Mouse (Mus musculus): ENCODE measurements around the gene Nrxn2. TPM values are rescaled to one million over a fixed set of nuclear protein-coding genes. Genes with fewer than 3 reads are reported as not detected.

The Nrxn2 gene
- total RNA-seq, 2 experiments from 2014 or later, result 399 to 414 TPM

Small RNAs within 50 kb of the gene (microRNA-seq; reads per million reads assigned to microRNA genes)
- gene Gm26460, result 0 reads per million in 2 experiments

Other genes starting within 250 kb of the Nrxn2 start
- not detected for gene Majin, start 234.3 kb upstream of the Nrxn2 start, total RNA-seq (2021)
- gene Gpha2, start 192.4 kb upstream of the Nrxn2 start, total RNA-seq (2021), result not detected
- 100 to 1,000 TPM; 135 to 137 TPM for gene Ppp2r5b, start 182.9 kb upstream of the Nrxn2 start, total RNA-seq (2021)
- 10 to 100 TPM; 31.3 to 34.0 TPM for gene Atg2a, start 177.1 kb upstream of the Nrxn2 start, total RNA-seq (2021)
- 10 to 100 TPM; 72.8 to 82.2 TPM for gene Ehd1, start 142.0 kb upstream of the Nrxn2 start, total RNA-seq (2021)
- 1 to 10 TPM; 4.3 to 6.9 TPM for gene Cdc42bpg, start 112.3 kb upstream of the Nrxn2 start, total RNA-seq (2021)
- 10 to 100 TPM; 63.3 to 69.8 TPM for gene Men1, start 83.8 kb upstream of the Nrxn2 start, total RNA-seq (2021)
- 10 to 100 TPM; 74.9 to 87.7 TPM for gene Map4k2, start 77.6 kb upstream of the Nrxn2 start, total RNA-seq (2021)
- gene Sf1, start 55.0 kb upstream of the Nrxn2 start, total RNA-seq (2021), result 100 to 1,000 TPM; 188 to 222 TPM
- gene Pygm, start 34.3 kb upstream of the Nrxn2 start, total RNA-seq (2021), result 10 to 100 TPM; 18.3 to 22.1 TPM
- 10 to 100 TPM; 23.8 to 34.5 TPM for gene Rasgrp2, start 19.4 kb upstream of the Nrxn2 start, total RNA-seq (2021)
- under 1 TPM; 0.40 to 0.71 TPM for gene Slc22a12, start 124.3 kb downstream of the Nrxn2 start, total RNA-seq (2021)

Measured in layer of hippocampus, postnatal 36 days (tissue).